Mouse (Mus musculus) spleen, postnatal 4 days (tissue): ENCODE data around the gene Myo1d.

Experiments used
- DNase-seq, 2 experiments: peaks; one replicate each; pipeline ENCODE4 v3.0.0; 2022; ENCODE audit warnings: low spot score in 2 of 2

The Myo1d gene

DNA sequence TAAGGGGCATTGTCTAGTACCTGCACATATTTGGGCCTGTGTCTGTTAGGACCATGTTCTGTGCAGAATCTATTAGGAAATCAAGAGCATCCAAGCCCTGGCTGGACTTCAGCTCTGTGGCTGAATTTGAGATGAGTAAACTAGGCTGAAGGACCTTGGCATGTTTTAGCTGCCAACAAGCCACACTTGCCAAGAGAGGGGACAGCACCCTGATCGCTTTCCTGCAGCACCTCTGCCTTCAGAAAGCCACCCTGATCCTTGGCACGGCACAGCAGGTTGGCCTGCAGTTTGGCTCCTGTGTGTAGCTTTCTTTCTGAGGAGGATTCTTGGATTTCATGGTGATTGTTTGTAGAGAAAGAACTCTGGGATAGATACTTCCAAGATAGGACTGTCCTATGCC lies 1.7 kb upstream of the Myo1d start:
- DNase-seq: no peak

DNA sequence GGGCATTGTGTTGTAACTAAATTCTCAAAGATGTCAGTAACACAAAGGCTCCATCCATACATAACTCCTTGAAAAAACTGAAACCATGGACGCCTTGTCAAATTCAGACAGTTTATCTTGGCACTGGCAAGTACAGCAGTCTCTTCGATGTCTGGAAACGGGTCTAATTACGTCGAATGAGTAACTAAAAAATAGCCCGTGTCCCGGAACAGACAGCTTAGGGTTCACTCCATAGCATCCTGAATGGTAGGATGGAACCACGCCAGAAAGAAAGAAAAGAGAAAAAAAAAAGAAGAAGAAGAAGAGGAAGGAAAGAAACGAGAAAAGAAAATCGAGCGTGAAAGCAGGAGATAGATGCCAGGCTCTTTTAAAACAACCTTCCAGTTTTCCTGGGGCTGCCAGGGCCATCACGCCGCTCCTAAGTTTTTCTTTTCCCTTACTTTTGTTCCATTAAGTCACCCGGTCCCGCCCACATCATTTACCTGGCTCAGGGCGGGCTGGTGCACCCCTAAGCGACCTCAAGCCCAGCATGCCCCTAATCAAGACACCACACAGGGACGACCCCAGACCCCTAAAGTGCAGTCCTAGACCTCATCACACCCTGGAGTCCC lies 804 bp downstream of the Myo1d start:
- no peak for DNase-seq

DNA sequence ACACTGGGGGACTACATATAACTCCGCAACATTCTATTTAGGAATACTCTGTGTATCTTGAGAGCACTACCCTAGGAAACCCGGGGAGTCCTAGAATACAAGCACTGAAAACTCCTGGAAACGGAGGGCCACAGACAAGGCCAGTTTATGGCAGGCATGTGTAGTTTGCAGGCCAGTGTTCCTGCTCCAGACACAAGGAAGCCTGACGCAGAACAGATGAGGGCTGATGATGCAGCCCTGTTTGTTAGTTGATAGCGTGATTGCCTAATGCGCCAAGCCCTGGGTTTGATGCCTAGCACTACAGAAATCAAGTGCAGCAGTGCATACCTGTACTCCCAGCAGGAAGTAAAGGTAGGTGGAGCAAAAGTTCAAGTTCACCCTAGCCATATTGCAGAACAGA lies 1.7 kb downstream of the Myo1d start:
- DNase-seq: no peak

DNA sequence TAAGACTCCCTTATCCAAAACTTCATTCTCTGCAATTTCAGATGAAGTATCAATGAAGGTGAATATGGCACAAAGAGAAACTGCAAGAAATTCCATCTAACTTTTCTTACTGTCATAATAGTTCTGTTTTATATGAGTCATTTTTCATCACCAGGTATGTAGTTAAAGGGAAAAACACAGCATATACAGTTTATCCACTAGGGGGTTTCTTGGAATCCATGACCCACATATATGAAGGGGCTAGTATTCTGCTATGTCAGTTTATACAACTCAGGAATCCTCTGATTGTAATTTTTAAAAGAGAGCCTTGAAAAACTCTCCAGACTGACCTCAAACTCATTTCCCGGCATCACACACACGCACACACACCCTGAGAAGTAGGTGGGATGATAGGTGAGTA lies 2.1 kb downstream of the Myo1d start:
- no peak for DNase-seq

DNA sequence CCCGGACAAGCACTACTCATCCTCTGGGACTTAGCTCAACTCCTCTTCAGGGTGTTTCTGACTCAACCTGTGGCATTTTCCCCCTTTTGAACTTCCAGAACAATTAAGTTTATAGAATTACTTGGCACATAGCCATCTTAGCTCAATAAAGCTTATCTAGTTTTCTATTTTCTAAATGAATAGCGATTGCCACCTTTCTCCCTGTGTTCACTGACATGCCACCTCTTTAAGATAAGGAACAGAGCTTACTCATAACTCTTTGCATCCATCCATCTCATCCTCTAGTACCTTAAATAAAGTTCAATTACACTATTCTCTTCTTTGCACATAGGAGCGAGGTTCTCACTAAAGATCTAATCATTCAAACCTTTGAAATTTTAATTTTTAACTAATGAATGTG lies 4.3 kb downstream of the Myo1d start:
- no peak for DNase-seq

DNA sequence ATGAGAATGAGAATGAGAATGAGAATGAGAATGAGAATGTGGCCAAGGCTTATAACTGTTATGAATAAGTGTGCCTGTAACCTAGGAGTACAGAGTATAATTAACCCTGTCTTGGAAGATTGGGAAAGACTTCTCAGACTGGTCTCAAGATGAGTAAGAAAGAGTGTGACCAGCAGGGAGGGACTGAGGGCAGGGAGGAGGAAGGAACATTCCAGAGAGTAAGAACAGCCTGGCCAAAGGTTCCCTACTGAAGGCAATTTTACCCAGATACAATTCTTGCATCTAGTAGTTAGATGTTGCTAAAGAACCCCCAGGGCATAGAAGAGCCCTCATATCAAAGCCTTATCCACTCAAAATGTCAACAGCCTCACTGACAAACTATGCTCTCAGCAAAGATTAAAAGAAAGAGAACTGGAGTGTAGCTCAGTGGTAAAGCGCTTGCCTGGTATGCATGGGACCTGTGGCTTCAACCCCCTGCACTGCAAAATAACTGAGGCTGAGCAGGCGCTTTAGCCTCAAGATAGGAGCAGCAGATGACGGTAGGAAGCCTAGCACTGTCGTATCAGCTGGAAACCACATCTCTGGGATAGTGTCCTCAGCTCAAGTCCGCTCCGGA lies 7.1 kb downstream of the Myo1d start:
- DNase-seq: no peak

DNA sequence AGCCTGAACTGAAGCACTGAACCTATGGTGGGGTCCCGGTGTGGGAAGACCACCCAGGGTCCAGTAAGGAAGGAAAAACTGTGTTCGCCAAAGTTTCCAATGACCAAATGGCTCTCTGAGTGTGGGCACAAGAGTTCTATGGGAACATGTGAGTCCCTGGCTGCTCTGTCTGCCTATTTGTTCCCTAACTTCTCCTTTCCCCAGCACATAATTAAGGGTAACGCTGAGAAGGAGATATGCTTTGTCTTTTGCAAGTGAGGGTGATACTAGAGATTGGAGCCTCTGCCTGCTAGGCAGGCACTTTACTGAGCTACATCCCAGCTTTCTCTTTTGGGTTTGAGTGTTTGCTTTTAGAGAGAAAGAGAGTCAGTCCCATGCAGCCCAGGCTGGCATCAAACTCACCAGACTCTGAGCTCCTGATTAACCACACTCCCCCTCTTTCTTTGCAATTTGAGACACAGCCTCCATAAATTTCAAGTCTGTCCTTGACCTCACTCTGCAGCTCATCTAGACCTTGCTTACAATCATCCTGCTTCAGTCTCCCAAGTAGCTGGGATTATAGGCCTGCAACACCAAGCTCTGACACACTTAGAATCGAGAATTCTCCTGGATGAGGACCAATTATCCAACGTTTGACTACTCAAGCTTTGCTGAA lies 8.1 kb downstream of the Myo1d start:
- no peak for DNase-seq

DNA sequence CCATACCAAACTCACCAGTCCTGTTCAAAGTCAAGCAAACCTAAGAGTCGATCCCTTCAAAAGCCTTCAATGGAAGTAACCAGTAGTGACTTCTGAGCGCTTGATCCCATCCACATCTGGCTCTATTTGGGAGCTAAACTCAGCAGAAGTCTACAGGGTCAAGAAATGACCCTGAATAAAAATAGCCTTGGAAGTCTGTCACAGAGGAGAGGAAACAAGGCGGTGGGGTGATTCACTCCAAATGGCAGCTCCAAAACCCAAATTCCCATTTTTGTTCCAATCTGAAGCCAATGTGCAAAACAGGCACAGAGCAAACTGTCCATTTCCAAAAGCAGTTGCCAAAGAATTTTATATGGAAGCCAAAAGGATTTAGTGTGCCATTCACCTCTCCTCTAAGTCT lies 8.6 kb downstream of the Myo1d start:
- DNase-seq: no peak

DNA sequence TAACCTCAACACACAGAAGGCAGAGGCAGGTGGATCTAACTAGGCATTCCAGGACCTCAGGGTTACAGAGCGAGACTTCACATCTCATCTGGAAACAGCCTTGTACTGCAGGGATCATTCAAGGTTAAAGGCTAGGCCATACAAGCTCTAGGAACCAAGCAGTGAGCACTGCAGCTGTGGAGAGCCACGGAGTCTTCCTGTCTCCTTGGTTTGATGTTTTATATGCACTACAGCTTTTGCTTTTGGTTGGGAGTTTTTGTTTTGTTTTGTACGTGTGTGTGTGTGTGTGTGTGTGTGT lies 12.6 kb downstream of the Myo1d start:
- DNase-seq: no peak

DNA sequence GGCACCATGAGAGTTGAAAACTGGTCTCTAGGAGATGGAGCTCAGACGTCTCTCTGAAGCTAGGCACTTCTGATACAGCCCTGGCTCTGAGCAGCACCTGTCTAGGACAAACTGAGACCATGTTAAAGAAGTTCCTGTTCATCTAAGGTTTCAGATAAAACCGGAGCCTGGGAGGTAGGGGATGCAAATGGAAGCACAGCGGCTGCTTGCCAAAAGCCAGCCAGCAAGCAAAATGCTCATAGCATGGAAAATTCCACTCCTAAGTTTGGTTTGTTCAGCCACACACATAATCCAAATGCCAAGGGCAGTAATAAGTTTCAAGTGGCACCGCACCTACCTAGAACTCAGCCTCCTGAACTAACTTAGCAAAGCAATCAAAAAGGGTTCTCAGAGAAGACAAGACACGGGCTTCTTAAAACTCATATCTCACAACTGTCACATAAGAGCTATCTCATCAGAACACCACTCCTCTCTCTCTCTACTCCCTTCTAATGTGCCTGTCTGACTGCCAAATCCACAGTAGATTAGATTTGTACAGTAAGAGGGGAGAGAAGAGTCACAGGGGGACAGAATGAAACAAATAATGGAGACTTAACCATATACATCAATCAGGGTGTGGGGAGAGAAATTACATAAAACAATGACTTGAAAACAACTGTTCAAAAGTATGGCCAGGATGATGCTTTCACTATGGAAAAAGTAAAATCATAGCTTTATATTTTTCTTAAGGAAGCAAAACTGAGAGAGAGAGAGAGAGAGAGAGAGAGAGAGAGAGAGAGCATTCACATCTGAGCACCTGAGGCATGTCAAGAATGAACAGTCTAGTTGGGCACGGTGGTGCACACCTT lies 13.1 kb downstream of the Myo1d start:
- no peak for DNase-seq

DNA sequence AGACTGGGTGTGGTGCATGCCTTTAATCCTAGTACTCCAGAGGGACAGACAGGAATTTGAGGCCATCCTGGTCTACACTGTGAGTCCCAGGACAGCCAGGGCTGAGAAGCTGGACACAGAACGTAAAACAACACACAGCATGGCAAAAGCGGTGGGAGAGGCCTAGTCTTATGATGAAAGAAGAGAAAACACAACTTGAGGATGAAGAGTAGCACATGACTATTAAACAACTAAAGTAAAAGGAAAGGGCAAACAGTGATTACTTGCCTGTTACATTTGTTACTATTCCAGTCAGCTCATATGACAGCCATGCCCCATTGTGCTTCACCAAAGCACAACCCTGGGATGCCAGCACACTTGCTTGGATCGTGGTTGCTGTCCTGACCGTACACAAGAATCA lies 13.8 kb downstream of the Myo1d start:
- DNase-seq: no peak

DNA sequence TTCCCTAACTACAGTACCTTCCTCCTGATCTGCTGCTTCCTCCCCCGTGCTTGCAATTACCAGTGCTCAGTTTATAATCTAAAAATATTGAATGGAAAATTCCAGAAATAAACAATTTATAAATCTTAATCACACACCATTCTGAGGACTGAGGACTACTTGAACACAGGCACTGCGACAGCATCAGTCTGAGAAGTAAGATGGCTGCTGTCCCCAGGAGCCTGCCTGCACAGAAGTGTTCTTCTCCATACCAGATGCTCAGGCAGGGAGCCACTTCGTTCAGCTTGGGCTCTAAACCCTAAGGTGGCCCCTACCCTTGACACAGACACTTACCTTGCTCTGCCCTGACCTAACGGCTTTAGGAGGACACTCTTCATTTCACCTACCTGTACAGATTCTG lies 17.8 kb downstream of the Myo1d start:
- DNase-seq: no peak

DNA sequence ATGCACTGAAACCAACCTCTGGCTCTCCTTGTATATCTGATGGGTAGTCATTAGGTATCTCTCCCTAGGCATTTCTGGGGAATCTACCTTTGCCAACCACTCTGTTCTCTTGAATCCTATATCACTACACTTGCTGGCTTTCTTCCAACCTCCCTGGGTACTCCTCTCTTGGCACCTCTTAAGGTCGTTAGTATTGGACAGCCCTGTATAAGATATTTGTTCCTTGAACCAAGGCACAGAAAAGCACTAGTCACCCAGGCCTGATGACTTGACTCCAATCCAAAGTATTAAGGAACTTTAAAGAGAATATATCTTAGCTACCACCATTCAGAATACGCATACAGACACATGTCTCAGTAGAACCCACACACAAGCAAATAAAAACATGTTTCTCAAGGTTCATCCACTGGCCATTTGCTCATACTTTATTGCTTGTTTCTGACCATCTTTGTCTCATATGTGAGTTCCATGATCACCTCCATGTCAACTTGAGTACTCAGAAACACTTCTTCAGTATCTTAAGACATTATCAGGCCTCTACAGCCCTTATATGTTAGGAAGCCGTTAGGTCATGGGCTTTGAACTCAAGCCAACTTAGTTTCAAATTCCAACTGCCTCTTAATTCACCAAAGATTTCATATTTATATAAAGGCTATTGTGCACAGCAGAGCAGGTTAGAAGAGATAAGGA lies 18.4 kb downstream of the Myo1d start:
- no peak for DNase-seq

DNA sequence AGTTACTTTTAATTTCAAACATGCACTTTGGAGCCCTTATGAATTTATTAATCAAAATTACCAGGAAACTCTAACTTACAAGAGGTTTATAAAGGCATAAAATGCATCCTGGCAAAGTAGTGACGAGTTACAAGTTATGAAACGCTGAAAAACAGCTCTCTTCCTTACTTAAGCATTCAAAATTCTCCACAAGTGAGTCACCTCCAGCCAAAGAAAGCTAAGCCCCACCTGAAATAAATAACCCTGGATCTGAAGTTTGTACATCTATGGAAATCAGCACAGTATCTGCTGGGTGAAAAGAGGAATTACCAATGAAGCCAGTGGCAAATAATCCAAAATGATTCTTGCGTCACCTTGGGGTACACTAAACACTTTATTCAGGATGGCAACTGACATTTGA lies 20.8 kb downstream of the Myo1d start:
- DNase-seq: no peak

DNA sequence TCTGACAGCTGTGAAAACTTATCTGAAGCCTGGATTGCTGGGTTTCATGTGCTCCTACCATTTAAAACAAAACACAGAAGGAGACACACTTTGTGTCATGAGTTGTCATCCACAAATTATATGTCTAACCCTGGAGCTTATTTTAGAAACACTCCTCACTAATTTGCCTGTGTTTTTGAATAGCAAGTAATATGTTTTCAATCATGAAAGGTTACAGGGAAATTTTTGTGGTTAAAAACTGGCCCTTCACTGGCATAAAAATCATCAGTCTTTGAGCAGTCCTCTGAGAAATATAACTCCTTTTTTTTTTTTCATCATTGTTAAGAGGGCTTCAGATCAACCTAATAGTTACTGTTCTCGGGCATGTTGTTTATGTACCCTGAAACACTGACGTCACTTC lies 25.6 kb downstream of the Myo1d start:
- no peak for DNase-seq

DNA sequence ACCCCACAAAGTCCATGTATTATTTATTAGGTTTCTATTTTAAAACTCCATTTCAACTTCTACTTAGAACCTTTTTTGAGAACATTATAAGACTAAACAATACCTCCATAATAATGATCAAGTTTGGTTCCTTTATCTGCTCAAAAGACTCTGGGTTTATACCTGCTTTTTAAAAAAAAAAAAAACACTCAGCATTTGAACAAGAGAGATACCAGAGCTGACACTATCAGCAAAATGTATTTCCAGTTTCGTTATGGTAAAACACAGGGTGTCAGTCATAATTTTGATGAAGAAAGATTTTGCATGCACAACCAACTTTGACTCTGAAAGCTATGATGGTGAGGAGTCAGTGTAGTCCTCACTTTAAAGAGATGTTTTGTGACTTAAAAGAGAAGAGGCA lies 28.7 kb downstream of the Myo1d start:
- DNase-seq: no peak

DNA sequence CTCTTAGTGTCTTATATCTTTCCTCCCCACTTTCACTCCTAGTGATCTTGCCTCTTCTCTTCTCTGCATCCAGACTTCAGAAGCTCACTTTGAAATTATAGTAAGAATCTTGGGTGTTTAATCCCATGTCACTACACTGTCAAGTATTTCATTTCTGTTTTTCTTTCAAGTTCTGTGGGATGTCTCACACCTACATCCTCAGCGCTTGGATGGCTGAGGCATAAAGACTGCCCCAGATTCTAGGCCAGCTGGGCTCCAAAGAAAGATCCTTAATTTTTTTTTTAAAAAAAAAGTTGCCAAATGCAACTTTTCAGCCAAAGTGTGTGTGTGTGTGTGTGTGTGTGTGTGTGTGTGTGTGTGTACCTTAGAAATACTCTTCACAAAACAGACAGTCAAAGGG lies 30.6 kb downstream of the Myo1d start:
- DNase-seq: no peak

DNA sequence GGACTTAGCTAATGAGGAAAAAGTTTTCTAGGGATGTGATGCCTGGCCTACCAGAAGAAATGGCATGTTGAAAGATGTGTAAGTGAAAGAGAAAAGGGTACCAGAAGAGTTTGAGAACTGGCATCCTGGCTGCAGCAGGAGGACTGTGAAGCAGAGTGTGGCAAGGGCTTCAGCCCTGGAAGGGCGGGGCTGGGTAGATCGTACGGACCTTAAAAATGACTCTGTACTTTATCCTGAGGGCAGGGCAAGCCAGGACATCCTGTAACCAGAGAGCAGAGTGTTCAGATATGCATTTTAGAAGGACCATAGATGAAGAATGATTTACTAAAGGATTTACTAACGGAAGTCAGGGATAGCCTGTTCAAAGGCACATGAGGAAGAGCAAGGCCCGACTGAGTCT lies 34.4 kb downstream of the Myo1d start:
- no peak for DNase-seq

DNA sequence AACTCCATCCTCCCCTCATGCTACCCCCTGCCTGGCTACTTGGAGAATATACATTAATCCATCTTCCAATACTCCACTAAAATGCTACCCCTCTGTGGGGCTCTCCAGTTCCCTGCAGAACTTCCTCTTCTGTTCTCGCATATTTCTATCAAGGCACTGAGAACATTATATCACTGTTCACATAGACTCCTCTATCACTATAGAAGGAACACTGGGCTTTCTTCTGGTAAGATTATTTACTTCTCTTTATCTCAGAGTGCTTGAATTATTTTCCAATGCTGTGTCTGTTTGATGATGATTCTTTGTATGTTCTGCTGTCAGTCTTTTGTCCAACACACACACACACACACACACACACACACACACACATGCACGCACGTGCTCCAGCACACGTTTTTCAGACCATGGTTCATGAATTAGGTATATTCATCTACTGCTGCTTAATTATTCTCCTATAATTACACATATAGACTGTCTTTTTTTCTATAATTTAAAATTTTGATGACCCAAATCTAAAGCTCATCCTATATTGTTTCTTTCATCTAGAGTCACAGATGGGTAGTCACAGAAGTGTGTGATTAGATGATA lies 35.9 kb downstream of the Myo1d start:
- DNase-seq: no peak

DNA sequence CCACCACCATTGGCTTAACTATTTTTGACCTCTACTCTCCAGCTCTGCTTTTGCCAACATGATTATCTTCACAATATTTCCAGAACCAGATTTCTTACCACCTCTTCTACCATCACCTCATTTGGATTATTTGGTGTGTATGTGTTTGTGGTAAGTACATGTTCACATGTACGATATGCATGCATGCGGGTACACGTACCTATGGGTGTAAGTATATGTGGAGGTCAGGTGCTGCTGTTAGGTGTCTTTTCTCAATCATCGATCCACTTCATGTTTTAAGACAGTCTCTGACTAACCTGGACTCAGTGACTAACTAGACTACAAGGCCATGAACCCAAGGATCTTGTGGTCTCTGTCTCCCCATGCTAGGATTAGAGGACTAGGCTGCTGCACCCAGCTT lies 37.4 kb downstream of the Myo1d start:
- DNase-seq: no peak

DNA sequence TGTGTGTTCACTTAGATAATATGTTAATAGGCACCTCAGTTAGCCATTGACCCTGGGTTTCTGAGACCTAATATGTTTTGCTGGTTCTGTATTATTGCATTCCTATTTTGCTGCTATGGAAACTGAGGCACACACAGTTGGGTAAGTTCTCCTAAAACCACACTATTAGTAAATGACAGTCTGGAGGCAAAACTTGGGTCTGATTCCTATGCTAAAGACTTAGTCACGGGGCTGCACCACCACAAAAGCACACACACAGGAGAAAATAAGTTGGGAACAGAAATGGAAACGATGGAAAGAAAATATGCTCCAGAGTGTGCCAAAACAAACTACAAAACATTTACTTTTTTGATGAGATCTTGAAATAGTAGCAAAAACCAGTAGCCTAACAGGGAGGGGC lies 45.1 kb downstream of the Myo1d start:
- DNase-seq: no peak

DNA sequence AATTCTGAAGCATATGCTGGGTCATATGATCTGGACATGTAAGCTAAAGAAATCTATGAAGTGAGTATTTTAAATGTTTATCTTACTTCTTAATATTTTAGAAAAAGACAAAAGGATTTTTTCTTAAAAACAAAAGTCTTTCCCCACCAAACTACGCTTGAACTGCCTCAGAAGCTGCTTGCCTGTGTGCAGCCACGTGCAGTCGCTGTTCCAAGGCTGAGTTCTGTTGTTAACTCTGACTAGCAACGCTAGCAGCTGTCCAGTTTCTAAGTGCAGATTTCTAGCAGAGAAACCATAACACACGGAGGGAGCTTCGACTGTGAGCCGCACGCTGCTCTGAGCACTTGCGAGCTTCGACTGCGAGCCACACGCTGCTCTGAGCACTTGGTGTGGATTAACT lies 55.1 kb downstream of the Myo1d start:
- DNase-seq: peak in 1 of 2 experiments; percentile 17
